Mouse (Mus musculus) kidney, adult 2 months (tissue): ENCODE results near the gene Muc5b. TPM values are rescaled to one million over a fixed set of nuclear protein-coding genes. Genes with fewer than 3 reads are reported as not detected.

ENCODE experiments used
- DNase-seq: peaks from one replicate; pipeline ENCODE4 v3.0.0; 2021
- H3K27ac ChIP-seq: fragments of 200-500 bp; 2 replicates; pipeline ENCODE4 v1.5.1; 2012; ENCODE audit warnings: low read depth, low read length, control low read depth, inconsistent platforms; ENCODE audit not compliant: insufficient read depth
- H3K27me3 ChIP-seq: fragments of 200-500 bp; replicated peaks from 2 replicates; pipeline ENCODE4 v1.6.1; 2012; ENCODE audit warnings: mild to moderate bottlenecking, moderate library complexity, low read length, inconsistent platforms; ENCODE audit not compliant: control insufficient read depth, insufficient read depth
- H3K36me3 ChIP-seq: fragments of 200-500 bp; 2 replicates; pipeline ENCODE4 v1.6.1; 2012; ENCODE audit warnings: mild to moderate bottlenecking, moderate library complexity, low read length, inconsistent platforms; ENCODE audit not compliant: control insufficient read depth, insufficient read depth
- H3K4me1 ChIP-seq: fragments of 200-500 bp; 2 replicates; pipeline ENCODE4 v1.6.1; 2011; ENCODE audit warnings: low read length; ENCODE audit not compliant: control insufficient read depth, insufficient read depth
- H3K4me3 ChIP-seq: fragments of 200-500 bp; 2 replicates; pipeline ENCODE4 v1.5.1; 2011; ENCODE audit warnings: mild to moderate bottlenecking, low read depth, low read length, control low read depth; ENCODE audit not compliant: insufficient read depth
- CTCF ChIP-seq: fragments of 200-500 bp; conservative IDR thresholded peaks from 2 replicates; pipeline ENCODE4 v1.5.1; 2011; ENCODE audit warnings: low read depth, mild to moderate bottlenecking, control low read depth, low read length, moderate library complexity, mixed read lengths; ENCODE audit not compliant: insufficient read depth, insufficient read length
- POLR2A ChIP-seq: fragments of 200-500 bp; IDR thresholded peaks from one replicate; pipeline ENCODE4 v1.6.1; 2011; ENCODE audit warnings: low read depth, low read length, control low read depth
- WGBS: fragments of 180-500 bp; shearing (Covaris S2); methylation state at CpG from one replicate; pipeline ENCODE4 v1.1.7; 2018; 5-methylcytosine and 5-hydroxymethylcytosine counted together
- polyA plus RNA-seq: library from polyadenylated mRNA; depleted of rRNA; stranded (reverse); fragments of >200 nt; gene quantifications from 2 replicates; pipeline ENCODE4 v1.2.3, GENCODE M21; 2012

The Muc5b gene
- polyA plus RNA-seq, 1 experiment = not detected

GRCm38 (mm10) chr7:141817355-141818075 lies 21.4 kb upstream of the Muc5b start:
- H3K27ac ChIP-seq = no peak overlapping the region
- peak; percentile 47 for DNase-seq
- H3K4me1 ChIP-seq = no peaks in the 10 kb centered on the region
- no peak overlapping the region for H3K4me3 ChIP-seq
- no peaks in the 10 kb centered on the region for H3K36me3 ChIP-seq
- TF ChIP-seq POLR2A = no peak
- no peak for TF ChIP-seq CTCF
- 51% methylated on average over 11 of the region's 11 CpGs for WGBS
- no peaks in the 10 kb centered on the region for H3K27me3 ChIP-seq

- Histone ChIP-seq H3K27me3 (no peaks in the 10 kb centered on the region), H3K27ac (no peak overlapping the region), H3K36me3 (no peaks in the 10 kb centered on the region), H3K4me3 (no peak overlapping the region), H3K4me1 (no peaks in the 10 kb centered on the region)
- WGBS = 81% methylated on average over 3 of the region's 3 CpGs
- TF ChIP-seq CTCF = peak; percentile 25; the same call in 1 of the 2 replicates
- TF ChIP-seq POLR2A = no peak
- DNase-seq = no peak
These were observed 20.6 kb upstream of the Muc5b start for GRCm38 (mm10) chr7:141818267-141818666.

- no peaks in the 10 kb centered on the region for H3K4me1 ChIP-seq
- TF ChIP-seq POLR2A (no peak), CTCF (no peak)
- DNase-seq = no peak
- H3K4me3 ChIP-seq = no peak overlapping the region
- H3K27me3 ChIP-seq = no peaks in the 10 kb centered on the region
- H3K36me3 ChIP-seq = no peaks in the 10 kb centered on the region
- no peak overlapping the region for H3K27ac ChIP-seq
- 29% methylated on average over 4 of the region's 4 CpGs for WGBS
These were observed 16.1 kb upstream of the Muc5b start for GRCm38 (mm10) chr7:141822582-141823261.

- DNase-seq = no peak
- Histone ChIP-seq H3K36me3 (no peaks in the 10 kb centered on the region), H3K4me3 (no peak overlapping the region), H3K27me3 (no peaks in the 10 kb centered on the region), H3K4me1 (no peaks in the 10 kb centered on the region), H3K27ac (no peak overlapping the region)
- TF ChIP-seq CTCF = no peak
- TF ChIP-seq POLR2A = no peak
- 83% methylated on average over 6 of the region's 6 CpGs for WGBS
These were observed 15.2 kb upstream of the Muc5b start for GRCm38 (mm10) chr7:141823699-141824098.

- Histone ChIP-seq H3K4me3 (no peak overlapping the region), H3K4me1 (no peaks in the 10 kb centered on the region), H3K27ac (no peak overlapping the region), H3K27me3 (no peaks in the 10 kb centered on the region), H3K36me3 (no peaks in the 10 kb centered on the region)
- no peak for DNase-seq
- 89% methylated on average over 9 of the region's 9 CpGs for WGBS
- TF ChIP-seq POLR2A (no peak), CTCF (no peak)
These were observed 14.5 kb upstream of the Muc5b start for GRCm38 (mm10) chr7:141824398-141824797.

- TF ChIP-seq CTCF = no peak
- no peak for TF ChIP-seq POLR2A
- Histone ChIP-seq H3K4me3 (no peak overlapping the region), H3K4me1 (no peaks in the 10 kb centered on the region), H3K27ac (no peak overlapping the region), H3K27me3 (no peaks in the 10 kb centered on the region), H3K36me3 (no peaks in the 10 kb centered on the region)
- no peak for DNase-seq
- WGBS = 40% methylated on average over 7 of the region's 7 CpGs
These were observed 2.9 kb upstream of the Muc5b start for GRCm38 (mm10) chr7:141835941-141836340.

GRCm38 (mm10) chr7:141836423-141836822 lies 2.4 kb upstream of the Muc5b start:
- Histone ChIP-seq H3K27ac (no peak overlapping the region), H3K27me3 (no peaks in the 10 kb centered on the region), H3K36me3 (no peaks in the 10 kb centered on the region), H3K4me3 (no peak overlapping the region), H3K4me1 (no peaks in the 10 kb centered on the region)
- 56% methylated on average over 8 of the region's 8 CpGs for WGBS
- no peak for TF ChIP-seq POLR2A
- no peak for TF ChIP-seq CTCF
- no peak for DNase-seq
